Mouse (Mus musculus) left cerebral cortex, adult 18-20 months (tissue): Measurements from ENCODE around the gene Nck1. TPM values are rescaled to one million over a fixed set of nuclear protein-coding genes. Genes with fewer than 3 reads are reported as not detected.

Experiments used
- DNase-seq, 2 experiments: peaks; one replicate each; pipeline ENCODE4 v3.0.0; 2021 to 2022; ENCODE audit warnings: low spot score in 2 of 2, mixed read lengths in 1 of 2
- total RNA-seq, 2 experiments: library from RNA; stranded (reverse); gene quantifications; 2 replicates each; pipeline ENCODE4 v1.2.3; 2021

The Nck1 gene
- total RNA-seq, 2 experiments from 2014 or later: 36.5 to 39.0 TPM

GRCm38 (mm10) chr9:100544948-100545714, 803 bp downstream of the Nck1 start:
- DNase-seq: no peak

GRCm38 (mm10) chr9:100535618-100536262, 10.2 kb downstream of the Nck1 start:
- no peak for DNase-seq

- DNase-seq: no peak
These were observed 11.2 kb downstream of the Nck1 start for GRCm38 (mm10) chr9:100534686-100535085.

GRCm38 (mm10) chr9:100532847-100533505, 13.0 kb downstream of the Nck1 start:
- DNase-seq: no peak

GRCm38 (mm10) chr9:100531296-100531695, 14.6 kb downstream of the Nck1 start:
- DNase-seq: no peak

- no peak for DNase-seq
These were observed 20.7 kb downstream of the Nck1 start for GRCm38 (mm10) chr9:100525225-100525624.

GRCm38 (mm10) chr9:100522029-100522428, 23.9 kb downstream of the Nck1 start:
- DNase-seq: no peak

GRCm38 (mm10) chr9:100520586-100520985, 25.3 kb downstream of the Nck1 start:
- peak; percentile 29 to 64 for DNase-seq

GRCm38 (mm10) chr9:100520012-100520411, 25.9 kb downstream of the Nck1 start:
- DNase-seq: no peak

GRCm38 (mm10) chr9:100507581-100507980, 38.4 kb downstream of the Nck1 start:
- no peak for DNase-seq

GRCm38 (mm10) chr9:100506652-100507051, 39.3 kb downstream of the Nck1 start:
- DNase-seq: no peak

GRCm38 (mm10) chr9:100505498-100505897, 40.4 kb downstream of the Nck1 start:
- DNase-seq: no peak

- DNase-seq: no peak
These were observed 52.2 kb downstream of the Nck1 start for GRCm38 (mm10) chr9:100493611-100494261.

- DNase-seq: no peak
These were observed 54.5 kb downstream of the Nck1 start for GRCm38 (mm10) chr9:100491424-100491823.

- DNase-seq: no peak
These were observed 57.0 kb downstream of the Nck1 start for GRCm38 (mm10) chr9:100488969-100489368.

- DNase-seq: no peak
These were observed 57.7 kb downstream of the Nck1 start for GRCm38 (mm10) chr9:100488056-100488713.

GRCm38 (mm10) chr9:100486431-100486830, 59.5 kb downstream of the Nck1 start, which contains the start of gene Il20rb:
Gene Il20rb, minus strand, starts transcription at chr9:100486788.
- DNase-seq: no peak

GRCm38 (mm10) chr9:100483318-100483717, 62.6 kb downstream of the Nck1 start:
- DNase-seq: no peak

GRCm38 (mm10) chr9:100481626-100482025, 64.3 kb downstream of the Nck1 start:
- no peak for DNase-seq

GRCm38 (mm10) chr9:100474056-100474455, 71.9 kb downstream of the Nck1 start:
- DNase-seq: no peak

GRCm38 (mm10) chr9:100473361-100473760, 72.6 kb downstream of the Nck1 start:
- DNase-seq: no peak
